Mouse (Mus musculus) T-helper 1 cell (primary cell): Measurements from ENCODE around the gene Ugt1a1.

Source experiments
- in situ Hi-C: fragments of 300-600 bp; cut with MboI, MseI; formaldehyde crosslinking; loops from one replicate; pipeline ENCODE4 v1.15.1; 2025; ENCODE audit warnings: high pct_unique_total_duplicates

Gene Ugt1a1

DNA sequence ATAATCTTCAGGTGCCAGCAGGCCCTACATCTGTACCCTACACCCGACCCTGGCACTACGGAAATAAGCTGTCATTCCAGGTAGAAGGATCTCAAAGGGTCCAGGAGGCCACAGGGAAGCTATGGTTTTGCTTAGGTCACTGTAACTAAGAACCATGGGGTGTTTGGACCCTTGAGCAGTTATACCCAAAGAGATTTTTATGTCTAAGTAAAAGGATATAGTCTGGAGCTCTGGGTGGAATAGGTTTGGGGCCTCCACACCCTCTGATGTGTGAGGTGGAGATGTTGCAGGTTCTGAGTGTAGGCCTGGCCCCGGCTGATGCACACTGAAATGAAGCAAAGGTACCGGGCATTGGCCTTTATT, 22.5 kb downstream of the Ugt1a1 start:
- in situ Hi-C loops = no loop called here

DNA sequence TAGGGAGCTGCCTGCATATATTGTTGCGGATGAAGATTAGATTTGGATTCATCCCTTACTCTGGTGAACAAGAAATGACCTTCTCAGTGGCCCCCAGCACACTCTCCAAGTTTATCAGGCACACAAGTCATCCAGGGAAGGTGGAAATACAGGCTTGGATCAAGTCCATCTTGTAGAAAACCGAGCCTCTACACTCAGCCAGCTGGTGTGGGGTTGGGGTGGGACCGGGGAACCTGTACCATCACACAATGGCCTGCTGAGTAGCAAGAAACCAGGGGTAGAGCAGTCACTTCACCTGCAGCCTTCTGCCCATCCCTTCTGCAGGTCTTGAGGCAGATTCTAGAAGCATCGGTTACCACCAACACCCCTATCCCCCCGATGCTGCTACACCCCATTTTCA, 22.9 kb downstream of the Ugt1a1 start:
- in situ Hi-C loops = no loop called here

DNA sequence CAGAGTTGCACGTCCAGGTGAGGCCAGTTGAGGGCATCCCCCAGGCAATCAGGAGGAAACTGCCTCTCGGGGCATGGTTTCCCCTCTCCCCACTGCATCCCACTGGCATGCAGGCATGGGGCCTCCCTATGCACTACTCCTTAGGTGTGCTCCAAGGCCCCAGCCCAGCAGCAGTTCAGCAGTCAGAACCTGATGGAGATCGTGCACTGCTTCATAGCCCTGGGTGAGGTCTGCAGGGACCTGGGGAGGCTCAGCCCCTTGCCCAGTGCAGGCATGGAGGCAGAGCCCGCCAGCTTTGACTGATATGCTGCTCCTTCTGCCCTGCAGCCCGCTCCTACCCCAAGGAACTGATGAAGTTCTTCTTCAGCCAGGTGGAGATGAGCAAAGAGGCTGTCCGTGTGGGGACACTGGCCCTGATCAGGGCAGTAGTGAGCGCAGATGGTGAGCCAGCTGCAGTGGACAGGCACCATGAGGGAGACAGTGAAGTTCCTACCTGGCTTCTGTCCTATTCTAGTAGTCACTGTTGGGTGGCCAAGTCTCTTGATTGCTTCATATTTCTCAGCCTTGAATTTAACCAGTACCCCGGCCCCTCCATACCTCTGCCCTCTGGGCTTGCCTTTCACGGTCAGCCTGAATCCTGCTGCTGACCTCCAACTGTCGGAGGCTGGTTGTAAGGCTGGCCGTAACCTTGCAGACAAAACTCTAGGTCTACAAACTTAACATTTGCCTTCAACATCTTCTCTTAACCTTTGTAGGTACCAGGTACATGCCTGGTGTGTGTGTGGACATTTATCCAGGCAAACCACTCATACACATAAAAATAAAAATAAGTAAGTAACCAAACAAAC, 23.5 kb downstream of the Ugt1a1 start:
- in situ Hi-C loops = no loop called here

DNA sequence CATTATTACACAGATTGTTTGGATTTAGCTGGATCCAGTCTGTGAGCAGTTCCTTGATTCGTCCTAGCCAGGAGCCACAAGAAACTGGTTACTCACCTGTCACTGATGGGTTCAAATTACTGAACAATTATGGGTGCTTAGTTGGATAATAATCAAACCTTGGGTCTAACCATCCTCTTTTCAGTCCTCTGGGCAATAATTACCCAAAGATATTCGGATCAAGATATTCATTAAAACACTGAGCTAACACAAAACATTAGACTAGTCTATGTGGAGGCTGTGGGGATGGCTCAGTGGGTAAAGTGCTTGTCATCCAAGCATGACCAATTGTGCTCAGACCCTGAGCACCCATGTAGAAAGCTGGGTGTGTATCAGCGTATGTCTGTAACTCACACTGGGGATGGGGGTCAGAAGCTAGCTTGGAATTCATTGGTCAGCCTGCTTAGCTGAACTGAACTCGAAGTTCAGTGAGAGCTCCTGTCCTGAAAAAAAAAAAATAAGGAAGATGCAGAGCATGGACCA, 24.2 kb downstream of the Ugt1a1 start:
- in situ Hi-C loops = no loop called here

DNA sequence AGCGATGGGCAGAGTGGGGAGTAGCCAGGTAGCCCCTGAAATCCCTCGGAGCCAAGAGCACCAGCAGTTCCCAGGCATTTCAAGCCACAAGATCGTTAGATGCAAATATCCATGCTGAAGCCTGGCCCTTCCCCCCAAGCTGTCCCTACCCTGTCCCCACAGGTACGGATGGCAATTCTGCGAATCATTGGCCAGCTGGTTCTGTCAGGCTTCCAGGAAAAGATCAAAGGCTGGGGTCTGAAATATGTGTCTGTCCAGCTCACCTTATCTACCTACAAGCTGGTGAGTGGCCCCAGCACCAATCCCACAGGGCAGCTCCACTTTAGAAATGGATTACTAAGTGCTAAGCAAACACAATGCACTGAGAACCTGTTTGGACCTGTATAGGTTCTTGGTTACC, 25.6 kb downstream of the Ugt1a1 start:
- in situ Hi-C loops = no loop called here

DNA sequence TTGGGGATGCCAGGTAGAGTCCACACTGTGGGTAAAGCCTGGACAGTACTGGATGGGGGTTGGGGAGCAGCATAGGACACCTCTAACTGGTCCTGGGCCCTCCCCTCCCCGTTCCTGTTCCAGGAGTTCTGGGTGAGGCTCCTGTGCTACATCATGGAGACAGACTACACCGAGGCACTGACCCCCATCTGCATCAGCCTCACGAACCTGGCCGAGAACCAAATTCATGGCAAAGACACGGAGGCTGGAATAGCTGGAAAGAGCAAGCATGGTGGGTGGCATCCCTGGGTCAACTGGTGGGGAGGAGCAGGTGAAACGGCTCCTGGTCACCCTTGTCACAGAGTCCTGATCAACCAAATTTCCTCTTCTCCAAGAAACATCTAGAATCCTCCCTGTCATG, 27.0 kb downstream of the Ugt1a1 start:
- in situ Hi-C loops = no loop called here

DNA sequence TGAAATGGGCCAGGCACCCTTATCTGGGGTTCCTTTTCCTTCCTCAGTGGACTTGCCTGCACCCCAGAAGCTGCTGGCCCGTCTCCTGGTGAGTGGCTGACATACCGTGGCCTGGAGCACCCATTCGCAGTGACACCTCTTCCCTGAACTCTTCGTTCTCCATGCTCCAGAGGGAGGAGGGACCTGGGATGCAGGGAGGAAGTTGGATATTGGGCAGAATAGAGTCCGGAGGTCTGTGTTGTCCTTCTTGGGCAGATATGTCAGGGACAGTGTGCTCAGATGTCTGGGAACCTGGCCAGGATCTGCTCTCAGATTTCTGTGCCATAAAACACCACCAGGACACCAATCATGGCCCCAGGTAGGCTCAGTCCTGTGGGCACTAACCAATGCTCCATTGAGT, 28.3 kb downstream of the Ugt1a1 start:
- in situ Hi-C loops = no loop called here

DNA sequence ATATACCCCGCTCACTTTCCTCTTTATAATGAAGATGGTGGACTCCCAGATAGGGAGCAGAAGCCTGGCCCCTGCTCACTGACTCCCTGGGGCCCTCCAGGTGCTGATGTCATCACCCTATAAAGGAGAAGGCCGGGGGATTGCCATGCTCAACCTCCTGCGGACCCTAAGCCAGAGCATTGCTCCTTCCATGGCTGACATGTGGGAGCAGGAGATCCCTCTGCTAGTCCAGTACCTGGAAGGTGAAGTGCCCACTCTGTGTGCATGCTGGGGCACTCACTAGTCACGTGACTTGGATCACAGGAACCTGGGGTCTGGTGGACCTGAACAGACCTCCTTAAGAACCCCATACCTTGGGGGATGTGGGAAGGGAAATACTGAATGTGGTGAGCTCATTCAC, 28.8 kb downstream of the Ugt1a1 start:
- in situ Hi-C loops = no loop called here

DNA sequence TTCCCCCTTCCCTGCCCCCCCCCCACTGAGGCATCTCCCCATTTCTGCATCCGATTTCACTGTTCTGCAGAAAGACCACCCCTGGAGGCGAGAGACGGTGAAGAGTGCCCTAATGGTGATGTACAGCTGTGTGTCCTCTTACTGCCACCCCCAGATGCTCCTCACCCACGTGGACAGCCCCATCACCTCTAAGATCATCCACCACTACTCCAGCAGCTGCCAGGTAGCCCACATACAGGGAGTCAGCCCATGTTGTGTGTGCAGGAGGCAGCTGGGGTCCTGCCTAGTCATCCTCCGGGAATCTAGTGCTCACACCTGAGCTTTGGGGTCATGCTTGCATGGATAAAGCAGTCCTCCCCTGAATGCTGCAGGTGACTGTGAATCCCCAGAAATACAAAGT, 32.1 kb downstream of the Ugt1a1 start:
- in situ Hi-C loops = no loop called here

DNA sequence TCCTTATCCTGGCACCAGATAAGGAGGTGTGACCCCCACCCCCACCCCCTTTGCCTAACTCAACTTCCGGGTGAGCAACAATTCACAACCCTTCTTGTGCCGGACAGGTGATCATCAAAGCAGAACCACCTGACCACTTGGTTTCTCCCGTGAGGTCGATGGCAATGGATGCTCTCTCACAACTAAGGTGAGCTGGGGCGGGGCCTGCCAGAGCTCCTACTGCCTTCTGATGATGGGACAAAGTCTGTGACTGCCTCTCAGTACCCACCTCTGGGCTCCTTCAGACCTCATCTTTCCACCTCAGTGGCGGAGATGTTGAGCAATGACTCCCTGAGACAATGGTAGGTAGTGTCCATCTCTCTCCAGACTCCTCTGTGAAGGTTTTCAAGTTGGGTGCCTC, 34.1 kb downstream of the Ugt1a1 start:
- in situ Hi-C loops = no loop called here

DNA sequence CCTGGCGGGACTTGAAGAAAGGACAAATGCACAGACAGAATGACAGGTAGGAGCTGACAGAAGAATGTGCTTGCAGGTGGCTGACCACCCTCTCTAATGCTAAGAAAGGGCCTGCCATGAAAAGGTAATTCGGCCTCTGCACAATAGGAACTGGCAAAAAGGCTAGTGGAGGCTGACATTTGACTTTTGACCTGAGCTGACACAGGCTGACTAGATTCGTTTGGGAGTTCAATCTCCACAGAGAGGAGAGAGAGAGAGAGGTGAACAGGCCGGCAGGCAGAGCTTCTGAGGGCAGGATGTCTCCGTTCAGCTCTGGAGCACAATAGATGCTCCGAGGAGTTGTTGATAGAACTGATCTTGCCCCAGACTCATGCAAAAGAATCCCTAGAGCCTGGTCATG, 34.6 kb downstream of the Ugt1a1 start:
- in situ Hi-C loops = no loop called here

DNA sequence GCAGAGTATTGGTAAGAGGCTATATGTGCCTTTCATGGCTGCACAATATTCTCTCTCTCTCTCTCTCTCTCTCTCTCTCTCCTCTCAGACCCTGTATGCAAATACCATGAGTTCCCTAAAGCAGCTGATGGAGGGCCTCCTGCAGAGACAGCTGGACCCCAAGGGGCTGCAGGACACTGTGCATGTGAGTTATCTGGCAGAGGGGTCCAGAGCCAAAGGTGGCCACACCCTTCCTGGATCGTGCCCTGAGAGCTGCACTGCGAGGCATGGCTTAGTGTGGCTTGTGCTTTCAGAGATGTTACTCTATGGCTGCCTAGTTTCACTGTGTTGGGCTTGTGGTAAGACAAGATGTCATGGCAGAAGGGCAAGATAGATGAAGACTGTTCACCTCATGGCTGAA, 35.9 kb downstream of the Ugt1a1 start:
- in situ Hi-C loops = no loop called here

DNA sequence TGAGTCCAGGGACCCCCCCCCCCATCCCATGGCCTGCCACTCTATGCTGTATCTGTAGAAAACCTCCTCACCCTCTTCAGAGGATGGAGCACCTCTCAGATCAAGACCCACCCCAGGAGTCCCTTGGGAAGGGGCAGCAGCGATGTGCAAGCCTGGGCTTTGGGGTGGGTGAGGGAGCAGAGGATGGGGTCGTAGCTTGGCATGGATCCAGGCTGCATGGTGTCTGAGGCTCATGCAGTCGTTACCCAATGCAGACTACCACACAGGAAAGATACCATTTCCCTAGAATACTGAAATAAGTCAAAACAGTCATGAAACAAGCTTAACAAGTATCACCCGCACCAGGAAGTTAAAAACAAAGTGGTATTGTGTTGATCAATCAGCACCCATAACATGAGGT, 36.9 kb downstream of the Ugt1a1 start:
- in situ Hi-C loops = no loop called here

DNA sequence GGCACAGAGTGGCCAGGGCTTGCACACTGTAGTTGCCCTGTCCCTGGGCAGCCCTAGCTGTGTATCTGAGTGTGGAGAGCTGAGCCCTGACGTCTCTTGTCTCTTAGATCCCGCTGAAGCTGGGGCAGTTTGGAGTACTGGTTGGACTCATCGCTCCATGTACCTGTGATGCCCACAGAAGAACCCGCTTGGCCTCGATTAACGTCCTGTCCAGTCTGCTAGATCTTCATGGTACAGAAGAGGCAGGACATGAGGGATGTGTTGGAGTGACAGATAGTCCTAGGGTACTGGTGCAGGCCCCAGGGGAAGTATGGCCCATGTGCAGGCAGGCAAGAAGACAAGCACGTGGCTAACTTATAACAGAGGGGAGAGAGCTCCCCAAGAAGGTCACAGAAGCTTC, 37.8 kb downstream of the Ugt1a1 start:
- in situ Hi-C loops = no loop called here

DNA sequence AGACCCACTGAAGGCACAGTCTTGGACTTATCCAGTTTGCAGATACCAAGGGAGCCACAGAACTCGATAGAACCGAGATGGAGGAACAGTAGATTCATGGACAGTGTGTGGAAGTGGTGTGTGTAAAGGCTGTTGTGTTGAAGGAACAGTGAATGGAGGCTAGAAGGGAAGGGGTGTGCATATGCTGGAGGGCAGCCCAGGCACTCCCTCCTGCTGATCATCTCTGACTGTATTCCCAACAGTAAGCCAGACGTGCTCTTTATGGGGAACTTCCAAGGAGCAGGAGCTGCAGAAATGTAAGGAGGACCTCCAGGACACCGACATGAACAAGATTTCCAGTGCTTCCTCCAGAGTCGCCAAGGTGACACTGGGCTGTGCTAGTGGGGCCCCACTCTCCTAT, 38.3 kb downstream of the Ugt1a1 start:
- in situ Hi-C loops = no loop called here

DNA sequence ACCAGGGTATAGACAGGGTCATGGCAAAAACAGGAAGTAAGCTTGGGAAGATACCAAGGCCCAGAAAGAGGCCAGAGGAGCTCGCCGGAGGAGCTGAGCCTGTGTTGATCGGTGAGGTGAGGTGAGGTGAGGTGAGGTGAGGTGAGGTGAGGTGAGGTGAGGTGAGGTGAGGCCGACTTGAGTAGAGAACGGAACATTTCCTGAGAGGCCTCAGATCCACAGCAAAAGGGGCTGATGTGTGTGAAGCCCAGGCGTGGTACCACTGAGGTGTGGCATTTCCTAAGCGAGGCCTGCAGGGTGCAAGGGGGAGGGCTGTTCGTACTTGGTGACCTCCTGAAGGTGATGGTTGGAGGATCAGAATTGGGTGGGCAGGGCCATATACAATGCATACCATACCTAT, 41.3 kb downstream of the Ugt1a1 start:
- in situ Hi-C loops = no loop called here

DNA sequence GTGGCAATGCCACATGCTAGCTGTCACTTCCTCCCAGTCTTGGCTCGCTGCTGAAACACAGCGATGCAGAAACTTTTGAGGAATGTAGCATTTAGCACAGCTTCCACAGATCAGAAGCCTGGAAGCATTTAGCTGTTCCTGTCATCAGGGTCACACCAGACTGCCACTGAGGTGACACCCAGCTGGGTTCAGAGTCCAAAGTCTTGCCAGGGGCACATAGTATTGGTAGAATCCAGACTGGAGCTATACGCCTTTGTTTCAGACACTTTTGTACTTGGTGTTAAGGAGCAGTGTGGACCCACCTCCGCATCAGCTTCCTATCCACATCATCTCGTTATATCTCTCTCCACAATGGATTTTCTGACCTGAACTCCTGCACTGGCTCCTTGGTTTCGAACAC, 41.8 kb downstream of the Ugt1a1 start:
- in situ Hi-C loops = no loop called here

DNA sequence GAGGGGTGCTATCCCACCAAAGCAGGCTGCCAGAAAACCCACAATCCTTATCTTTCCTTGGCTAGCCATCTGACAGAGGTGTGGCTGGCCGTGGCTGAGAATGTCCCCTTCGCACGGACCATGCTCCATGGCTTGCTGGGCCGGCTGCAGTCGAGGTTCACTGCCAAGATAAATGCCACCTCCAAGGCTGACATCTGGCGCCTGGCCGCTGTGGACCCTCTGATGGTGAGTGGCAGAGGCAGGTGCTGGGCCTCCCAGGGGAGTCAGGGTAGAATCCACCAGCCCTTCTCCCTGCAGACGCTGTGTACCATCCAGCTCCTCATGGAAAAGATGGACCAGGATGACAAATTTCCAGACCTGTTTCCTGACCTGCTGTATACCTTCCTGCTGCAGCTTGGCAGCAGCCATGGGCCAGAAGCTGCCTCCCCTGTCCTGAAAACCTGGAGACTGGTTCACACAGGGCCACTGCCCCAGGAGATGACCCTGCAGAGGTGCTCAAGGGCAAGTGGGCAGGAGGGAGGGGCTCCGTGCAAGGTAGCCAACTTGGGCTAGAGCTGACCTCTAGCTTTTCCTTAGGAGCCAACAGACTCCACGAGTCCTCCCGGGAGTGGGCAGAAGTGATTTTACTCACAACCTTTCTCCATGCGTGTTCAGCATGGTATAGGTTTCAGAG, 43.2 kb downstream of the Ugt1a1 start:
- in situ Hi-C loops = no loop called here

DNA sequence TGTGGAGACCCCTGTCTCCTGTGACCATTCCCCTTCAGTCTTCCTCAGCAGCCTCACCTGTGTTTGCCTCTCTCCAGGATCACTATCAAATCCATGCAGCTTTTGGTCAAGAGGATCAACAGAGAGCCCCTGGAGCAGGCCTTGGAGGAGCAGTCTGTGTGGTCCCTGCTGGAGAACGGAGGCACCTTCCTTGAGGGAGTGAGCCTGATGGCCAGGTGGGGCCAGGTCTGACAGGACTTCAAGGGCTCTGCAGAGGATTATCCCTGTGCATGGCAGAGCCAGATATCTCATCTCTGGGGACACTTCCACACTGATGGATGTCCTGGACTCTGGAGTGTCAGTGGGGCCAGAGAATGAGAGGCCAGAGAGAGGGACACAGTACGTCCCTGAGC, 43.7 kb downstream of the Ugt1a1 start:
- in situ Hi-C loops = no loop called here

DNA sequence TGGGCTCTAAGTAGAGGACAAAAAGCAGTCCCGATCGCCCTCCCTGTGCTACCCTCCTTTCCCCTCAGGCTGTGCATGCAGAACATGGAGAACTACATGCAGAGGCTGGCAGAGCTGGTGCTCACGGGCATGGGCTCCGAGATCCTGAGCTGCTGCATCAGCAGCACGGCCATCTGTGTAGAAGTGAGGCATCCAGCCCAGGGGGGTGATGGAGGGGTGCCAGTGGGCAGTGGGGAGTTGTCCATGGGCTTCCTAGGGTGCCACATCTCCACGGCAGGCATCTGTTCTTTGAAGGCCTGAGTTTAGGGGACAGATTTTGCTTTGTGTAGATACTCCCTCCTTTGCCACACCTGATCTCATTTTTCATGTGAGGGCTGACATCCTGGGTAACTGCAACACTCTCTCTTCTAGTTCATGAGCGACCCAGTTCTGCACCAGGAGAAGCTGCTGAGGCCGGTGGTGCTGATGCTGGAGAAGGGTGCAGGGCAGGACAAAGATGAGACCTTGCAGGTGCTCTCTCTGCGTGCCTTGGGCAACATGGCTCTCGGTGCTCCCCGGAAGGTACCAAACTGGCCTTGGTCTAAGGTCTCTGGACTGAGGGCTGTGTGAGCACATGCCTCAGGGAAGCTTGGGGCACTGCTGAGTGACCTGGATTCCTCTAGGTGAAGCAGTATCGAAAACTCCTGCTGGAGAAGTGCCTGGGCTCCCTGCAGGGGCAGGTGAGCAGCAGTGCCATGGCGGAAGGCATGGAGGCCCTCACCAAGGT, 44.4 kb downstream of the Ugt1a1 start:
- in situ Hi-C loops = no loop called here

DNA sequence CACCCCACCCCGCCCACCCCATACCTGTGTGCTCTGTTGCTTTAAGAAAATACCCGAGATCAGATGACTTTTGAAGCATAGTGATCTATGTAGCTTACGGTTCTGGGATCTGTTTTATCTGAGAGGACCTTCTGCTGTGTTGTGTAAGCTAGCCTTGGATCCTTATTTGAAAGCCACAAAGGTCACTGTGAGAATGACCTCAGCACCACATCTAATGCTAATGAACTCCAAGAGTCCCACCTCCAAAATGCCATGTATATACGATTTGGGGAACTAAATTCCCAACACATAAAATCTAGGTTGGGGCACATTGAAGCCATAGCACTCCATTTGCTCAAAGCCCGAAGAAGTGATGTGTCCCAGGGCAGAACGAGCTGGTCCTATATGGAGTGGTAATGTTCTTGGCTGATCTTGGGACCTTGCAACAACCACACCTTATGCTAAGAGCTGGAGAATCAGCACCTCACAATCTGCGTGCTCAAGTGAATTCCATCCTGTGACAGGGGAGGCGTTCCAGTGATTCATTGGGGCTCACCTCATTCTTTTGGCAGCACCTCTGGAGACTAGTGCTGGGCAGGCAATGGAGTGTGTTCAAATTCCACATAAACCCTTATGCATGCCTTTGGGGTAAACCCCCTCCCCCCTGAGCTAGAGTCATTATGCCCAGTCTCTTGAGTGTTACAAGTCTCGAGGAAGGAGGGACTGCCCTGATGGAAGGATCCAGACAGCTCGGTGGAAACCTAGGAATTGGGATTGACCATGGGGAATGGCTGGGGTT, 45.3 kb downstream of the Ugt1a1 start:
- in situ Hi-C loops = no loop called here

DNA sequence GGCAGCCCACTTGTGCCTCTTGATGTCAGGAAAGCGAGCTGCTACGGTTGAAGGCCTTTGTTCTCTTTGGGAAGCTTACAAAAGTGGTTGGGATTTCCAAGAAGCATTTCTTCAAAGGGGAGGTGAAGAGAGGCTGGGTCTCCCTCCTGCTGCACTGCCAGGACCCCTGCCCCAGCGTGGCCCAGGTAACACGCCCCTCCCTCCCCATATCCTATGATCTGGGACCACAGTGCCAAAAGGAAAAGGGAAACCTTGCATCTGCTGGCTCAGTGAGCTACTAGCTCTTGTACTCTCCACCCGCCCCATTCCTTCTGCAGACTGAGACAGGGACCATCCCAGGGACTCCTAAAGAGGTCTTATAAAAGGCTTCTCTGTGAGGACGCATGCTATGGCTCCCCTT, 45.9 kb downstream of the Ugt1a1 start:
- in situ Hi-C loops = no loop called here
